Comparison of ENCODE assay signal across 22 mouse cellular contexts in genomic region chr7:68018038-68018437, GRCm38 (mm10).
DNase-seq lines count a peak whose midpoint lies in the region; ATAC-seq lines count a peak whose summit lies in the region.
"Had no signal": no experiment of that assay in that cellular context is flagged by ENCODE, and none has a peak within 500 bp of the region (broad histone marks: within the 10 kb centered on the region; RNA-seq: fewer than 3 reads in every experiment).

No protein-coding gene starts in this region.

- H3K27me3 ChIP-seq in heart, embryonic 13.5 days (replicated peaks) = no peaks in the 10 kb centered on the region
- H3K27me3 ChIP-seq in liver, embryonic 11.5 days (replicated peaks; ENCODE audit: control insufficient read depth, insufficient read depth, low read length) = no peaks in the 10 kb centered on the region
- H3K27me3 ChIP-seq in liver, embryonic 13.5 days = no peaks in the 10 kb centered on the region
- H3K27me3 ChIP-seq in forebrain, embryonic 10.5 days (ENCODE audit: poor library complexity, severe bottlenecking) = no peaks in the 10 kb centered on the region
- H3K27me3 ChIP-seq: forebrain, embryonic 12.5 days; hindbrain, embryonic 15.5 days; neural tube, embryonic 13.5 days had no signal

- ATAC-seq in heart, embryonic 13.5 days (ENCODE audit: extremely low read depth, insufficient number of reproducible peaks, low FRiP score, low TSS enrichment) = no peak
- peak; percentile 57 for ATAC-seq in liver, embryonic 11.5 days (replicated peaks; ENCODE audit: low FRiP score)
- peak; percentile 68 for ATAC-seq in liver, embryonic 13.5 days (ENCODE audit: low read depth)
- peak; percentile 86 for ATAC-seq in megakaryocyte-erythroid progenitor cell, adult 5-6 weeks (replicated peaks; ENCODE audit: low FRiP score, low TSS enrichment, poor library complexity, severe bottlenecking)
- ATAC-seq: midbrain, embryonic 16.5 days had no signal

- peaks cover 11% of the 10 kb centered on the region for H3K36me3 ChIP-seq in heart, embryonic 13.5 days
- peaks cover 8% of the 10 kb centered on the region; the same call in 1 of the 2 replicates for H3K36me3 ChIP-seq in liver, embryonic 11.5 days (ENCODE audit: control insufficient read depth, insufficient read depth, low read length)
- peaks cover 16% of the 10 kb centered on the region for H3K36me3 ChIP-seq in liver, embryonic 13.5 days
- peaks cover 55% of the 10 kb centered on the region for H3K36me3 ChIP-seq in forebrain, embryonic 10.5 days (replicated peaks)
- H3K36me3 ChIP-seq: hindbrain, embryonic 15.5 days had no signal

- peaks cover 6% of the 10 kb centered on the region; the same call in 1 of the 2 replicates for H3K9me3 ChIP-seq in heart, embryonic 13.5 days
- H3K9me3 ChIP-seq in liver, embryonic 11.5 days (ENCODE audit: control insufficient read depth, low read length) = 0 out of 2 replicates have a peak, but pooled peaks cover 4% of the 10 kb centered on the region
- 0 out of 2 replicates have a peak, but pooled peaks cover 5% of the 10 kb centered on the region for H3K9me3 ChIP-seq in liver, embryonic 13.5 days (replicated peaks)
- peaks cover 11% of the 10 kb centered on the region for H3K9me3 ChIP-seq in forebrain, embryonic 10.5 days
- H3K9me3 ChIP-seq: forebrain, embryonic 12.5 days; hindbrain, embryonic 15.5 days; neural tube, embryonic 13.5 days had no signal

- H3K9ac ChIP-seq in heart, embryonic 13.5 days = peak overlapping the region; percentile 29; the same call in 1 of the 2 replicates
- no peak overlapping the region for H3K9ac ChIP-seq in liver, embryonic 11.5 days (ENCODE audit: low read depth, low read length)
- no peak overlapping the region for H3K9ac ChIP-seq in liver, embryonic 13.5 days
- H3K9ac ChIP-seq: forebrain, embryonic 12.5 days; hindbrain, embryonic 15.5 days; neural tube, embryonic 13.5 days had no signal

- peaks cover 90% of the 10 kb centered on the region for H3K4me1 ChIP-seq in heart, embryonic 13.5 days
- peaks cover 33% of the 10 kb centered on the region for H3K4me1 ChIP-seq in liver, embryonic 11.5 days (replicated peaks; ENCODE audit: control insufficient read depth, insufficient read depth, low read length)
- H3K4me1 ChIP-seq in liver, embryonic 13.5 days (replicated peaks) = peaks cover 66% of the 10 kb centered on the region
- H3K4me1 ChIP-seq in forebrain, embryonic 10.5 days = peaks cover 17% of the 10 kb centered on the region
- H3K4me1 ChIP-seq: forebrain, embryonic 12.5 days had no signal

- H3K4me3 ChIP-seq in heart, embryonic 13.5 days = no peak overlapping the region
- H3K4me3 ChIP-seq in liver, embryonic 11.5 days (ENCODE audit: low read depth, low read length) = no peak overlapping the region
- H3K4me3 ChIP-seq in liver, embryonic 13.5 days (replicated peaks) = no peak overlapping the region
- no peak overlapping the region for H3K4me3 ChIP-seq in forebrain, embryonic 10.5 days
- H3K4me3 ChIP-seq: forebrain, embryonic 12.5 days; hindbrain, embryonic 15.5 days; midbrain, embryonic 10.5 days; myocyte; neural tube, embryonic 13.5 days had no signal

- 12% methylated on average over 4 of the region's 4 CpGs for WGBS in heart, embryonic 13.5 days
- 19% methylated on average over 4 of the region's 4 CpGs for WGBS in liver, embryonic 11.5 days
- WGBS in liver, embryonic 13.5 days (ENCODE audit: insufficient replicate concordance) = 13% methylated on average over 4 of the region's 4 CpGs
- 87% methylated on average over 4 of the region's 4 CpGs for WGBS in forebrain, embryonic 10.5 days

- H3K27ac ChIP-seq in heart, embryonic 13.5 days (replicated peaks) = peak overlapping the region; percentile 45
- no peak overlapping the region for H3K27ac ChIP-seq in liver, embryonic 11.5 days (ENCODE audit: low read depth, low read length)
- H3K27ac ChIP-seq in liver, embryonic 13.5 days = no peak overlapping the region
- no peak overlapping the region for H3K27ac ChIP-seq in forebrain, embryonic 10.5 days
- H3K27ac ChIP-seq: forebrain, embryonic 12.5 days; hindbrain, embryonic 15.5 days; kidney, postnatal 0 days; midbrain, embryonic 10.5 days; neural tube, embryonic 13.5 days had no signal

- no peak for DNase-seq in heart, adult 11 months
- DNase-seq in liver, embryonic 11.5 days (ENCODE audit: low spot score) = no peak
- DNase-seq in liver = no peak
- no peak for DNase-seq in liver, embryonic 13.5 days
- no peak for DNase-seq in forebrain, embryonic 10.5 days (ENCODE audit: extremely low spot score, low spot score)
- DNase-seq: adrenal gland, postnatal 25 days; cerebellum, adult 11 months; cerebellum, postnatal 10 days; gastrocnemius, postnatal 36 days; kidney, adult 2 months; left cerebral cortex, postnatal 4 days; lung, adult 18-20 months; retina, postnatal 1 day had no signal

- 0 out of 2 replicates have a peak overlapping the region, but pooled peaks have one; percentile 7 for H3K4me2 ChIP-seq in heart, embryonic 13.5 days
- no peak overlapping the region for H3K4me2 ChIP-seq in liver, embryonic 11.5 days
- no peak overlapping the region; the same call in 1 of the 2 replicates for H3K4me2 ChIP-seq in liver, embryonic 13.5 days
- H3K4me2 ChIP-seq: forebrain, embryonic 12.5 days; hindbrain, embryonic 15.5 days; neural tube, embryonic 13.5 days had no signal
